Mouse (Mus musculus) heart, embryonic 11.5 days (tissue): Measurements from ENCODE around the gene Lgi4. TPM values are rescaled to one million over a fixed set of nuclear protein-coding genes. Genes with fewer than 3 reads are reported as not detected.
A peak's percentile ranks its signal among the peaks of the same experiment; 100 is the strongest.

Source experiments
- ATAC-seq: fragments of 200-750 bp; cut with Nextera tagmentation; replicated peaks from 2 replicates; pipeline ENCODE4 v1.8.0; 2017; ENCODE audit warnings: moderate library complexity; ENCODE audit not compliant: insufficient number of reproducible peaks, low FRiP score, low TSS enrichment
- H3K27ac ChIP-seq: fragments of 300-500 bp; sonication (generic); 2 replicates; pipeline ENCODE4 v1.5.1; 2014; ENCODE audit warnings: mild to moderate bottlenecking, low read depth, low read length
- H3K27me3 ChIP-seq: fragments of 300-500 bp; sonication (generic); 2 replicates; pipeline ENCODE4 v1.6.1; 2014; ENCODE audit warnings: mild to moderate bottlenecking, low read length, mixed read lengths; ENCODE audit not compliant: control insufficient read depth, insufficient read depth
- H3K36me3 ChIP-seq: fragments of 300-500 bp; sonication (generic); 2 replicates; pipeline ENCODE4 v1.6.1; 2014; ENCODE audit warnings: mild to moderate bottlenecking, low read length, moderate library complexity, mixed read lengths; ENCODE audit not compliant: control insufficient read depth, insufficient read depth
- H3K4me1 ChIP-seq: fragments of 300-500 bp; sonication (generic); 2 replicates; pipeline ENCODE4 v1.6.1; 2014; ENCODE audit warnings: low read length; ENCODE audit not compliant: control insufficient read depth, insufficient read depth
- H3K4me2 ChIP-seq: fragments of 300-500 bp; sonication (generic); 2 replicates; pipeline ENCODE4 v1.6.1; 2014; ENCODE audit warnings: mild to moderate bottlenecking, moderate library complexity
- H3K4me3 ChIP-seq: fragments of 300-500 bp; sonication (generic); 2 replicates; pipeline ENCODE4 v1.5.1; 2014; ENCODE audit warnings: low read depth, low read length
- H3K9ac ChIP-seq: fragments of 300-500 bp; sonication (generic); 2 replicates; pipeline ENCODE4 v1.6.1; 2014; ENCODE audit warnings: mild to moderate bottlenecking, low read depth, low read length, moderate library complexity
- H3K9me3 ChIP-seq: fragments of 300-500 bp; sonication (generic); replicated peaks from 2 replicates; pipeline ENCODE4 v1.6.1; 2016; ENCODE audit warnings: low read length; ENCODE audit not compliant: control insufficient read depth
- WGBS: fragments of 180-500 bp; shearing (Covaris S2); extraction: QIAGEN DNeasy Blood & Tissue Kit; methylation state at CpG from one replicate; pipeline ENCODE4 v1.1.7; 2014; ENCODE audit not compliant: insufficient replicate concordance; 5-methylcytosine and 5-hydroxymethylcytosine counted together
- polyA plus RNA-seq: library from polyadenylated mRNA; unstranded; fragments of >200 nt; fragmentation: Nextera tagmentation; extraction: Ambion mirVana; gene quantifications from 2 replicates; pipeline ENCODE4 v1.2.1, GENCODE M21; 2014

Gene Lgi4
- polyA plus RNA-seq, 1 experiment from 2014 or later, result 0.34 TPM

DNA sequence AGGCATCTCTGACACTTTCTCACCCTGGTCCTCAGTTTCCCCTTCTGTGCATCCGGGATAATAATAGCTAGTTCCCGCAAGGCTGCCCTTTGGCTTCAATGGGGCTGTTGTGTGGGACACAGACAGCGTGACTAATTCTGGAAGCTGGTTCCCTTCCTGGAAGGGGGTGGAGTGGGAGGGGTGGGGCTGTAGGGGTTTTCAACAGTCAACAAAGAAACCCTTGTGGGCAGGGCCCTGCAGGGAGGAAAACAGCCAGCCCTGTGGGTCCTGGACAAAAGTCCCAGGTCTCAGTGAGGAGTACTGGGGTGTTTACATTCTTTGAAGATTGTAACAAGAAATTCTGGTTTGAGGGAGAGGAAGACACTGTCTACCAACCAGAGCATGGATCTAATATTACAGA lies 26.0 kb downstream of the Lgi4 start:
- Histone ChIP-seq H3K4me3 (no peak overlapping the region), H3K9me3 (no peaks in the 10 kb centered on the region), H3K4me1 (no peaks in the 10 kb centered on the region), H3K9ac (no peak overlapping the region), H3K27ac (0 out of 2 replicates have a peak overlapping the region, but pooled peaks have one; percentile 15), H3K27me3 (no peaks in the 10 kb centered on the region), H3K4me2 (no peak overlapping the region), H3K36me3 (no peaks in the 10 kb centered on the region)
- no peak for ATAC-seq
- WGBS, result 55% methylated on average over 3 of the region's 3 CpGs

DNA sequence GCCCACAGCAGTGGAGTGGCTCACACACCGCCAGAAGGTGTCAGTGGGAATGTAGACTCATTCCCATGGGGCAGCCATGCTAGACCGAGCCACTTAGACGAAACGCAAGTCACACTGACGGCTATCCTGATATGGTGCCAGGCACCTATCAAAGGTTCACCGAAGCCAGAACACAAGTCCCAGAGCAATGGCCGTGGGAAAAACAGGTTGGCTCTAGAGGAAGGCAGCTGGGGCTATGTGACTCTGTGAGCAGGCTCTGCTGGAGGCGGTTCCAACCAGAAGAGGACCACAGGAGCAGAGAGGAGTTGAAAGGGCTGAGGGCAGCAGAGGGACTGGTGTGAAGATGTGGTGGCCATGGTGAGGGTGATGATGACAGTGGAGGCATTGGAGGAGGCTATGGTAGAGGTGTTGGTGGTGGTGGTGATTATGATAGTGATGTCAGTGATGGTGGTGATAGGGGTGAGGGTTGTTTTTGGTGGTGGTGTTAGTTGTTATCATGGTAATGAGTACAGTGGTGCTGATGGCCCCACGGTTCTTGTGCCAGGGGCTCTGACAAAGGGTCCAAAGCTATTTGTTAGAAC lies 27.1 kb downstream of the Lgi4 start:
- no peak for ATAC-seq
- no peak overlapping the region for H3K4me2 ChIP-seq
- no peaks in the 10 kb centered on the region for H3K27me3 ChIP-seq
- H3K27ac ChIP-seq, result no peak overlapping the region
- no peak overlapping the region for H3K9ac ChIP-seq
- H3K4me1 ChIP-seq, result no peaks in the 10 kb centered on the region
- H3K9me3 ChIP-seq, result no peaks in the 10 kb centered on the region
- 80% methylated on average over 9 of the region's 9 CpGs for WGBS
- H3K4me3 ChIP-seq, result no peak overlapping the region
- no peaks in the 10 kb centered on the region for H3K36me3 ChIP-seq

- H3K27ac ChIP-seq, result no peak overlapping the region
- WGBS, result 47% methylated on average over 2 of the region's 2 CpGs
Observed at GRCm38 (mm10) chr7:31087262-31087661, 28.1 kb downstream of the Lgi4 start.

DNA sequence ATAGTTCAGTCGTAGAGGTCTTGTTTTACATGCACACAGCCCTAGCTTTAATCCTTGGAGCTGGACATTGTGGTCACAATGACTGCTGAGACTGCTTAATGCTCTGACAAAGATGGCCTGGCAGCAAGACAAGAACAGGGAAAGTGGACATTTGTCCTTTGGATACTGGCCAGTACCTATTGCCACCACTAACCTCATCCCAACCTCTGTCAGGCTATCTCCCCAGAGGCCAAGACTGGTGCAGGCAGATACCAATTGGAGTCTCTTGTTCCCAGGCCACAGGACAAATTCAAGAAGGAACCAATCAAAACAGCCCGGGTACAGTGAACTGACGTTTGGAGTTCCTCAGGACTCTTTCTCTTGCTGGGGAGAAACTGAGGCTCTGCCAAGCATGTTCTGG lies 29.1 kb downstream of the Lgi4 start:
- no peaks in the 10 kb centered on the region for H3K27me3 ChIP-seq
- no peak overlapping the region for H3K4me3 ChIP-seq
- H3K36me3 ChIP-seq, result no peaks in the 10 kb centered on the region
- no peak overlapping the region for H3K27ac ChIP-seq
- H3K9me3 ChIP-seq, result no peaks in the 10 kb centered on the region
- H3K4me2 ChIP-seq, result no peak overlapping the region
- 56% methylated on average over 3 of the region's 3 CpGs for WGBS
- no peak for ATAC-seq
- no peaks in the 10 kb centered on the region for H3K4me1 ChIP-seq
- no peak overlapping the region for H3K9ac ChIP-seq

More at GRCm38 (mm10) chr7:31087262-31087661, 28.1 kb downstream of the Lgi4 start:
- no peaks in the 10 kb centered on the region for H3K9me3 ChIP-seq
- no peak overlapping the region for H3K4me3 ChIP-seq
- H3K4me1 ChIP-seq, result no peaks in the 10 kb centered on the region
- H3K9ac ChIP-seq, result no peak overlapping the region
- no peaks in the 10 kb centered on the region for H3K27me3 ChIP-seq
- H3K36me3 ChIP-seq, result no peaks in the 10 kb centered on the region
- ATAC-seq, result no peak
- H3K4me2 ChIP-seq, result no peak overlapping the region

GRCm38 (mm10) chr7:31089721-31090120 lies 30.6 kb downstream of the Lgi4 start:
- ATAC-seq, result no peak
- Histone ChIP-seq H3K4me3 (no peak overlapping the region), H3K4me2 (no peak overlapping the region), H3K27ac (no peak overlapping the region), H3K9ac (no peak overlapping the region), H3K36me3 (no peaks in the 10 kb centered on the region), H3K27me3 (no peaks in the 10 kb centered on the region; the same call in 1 of the 2 replicates), H3K9me3 (no peaks in the 10 kb centered on the region), H3K4me1 (no peaks in the 10 kb centered on the region)
- 70% methylated on average over 2 of the region's 2 CpGs for WGBS

DNA sequence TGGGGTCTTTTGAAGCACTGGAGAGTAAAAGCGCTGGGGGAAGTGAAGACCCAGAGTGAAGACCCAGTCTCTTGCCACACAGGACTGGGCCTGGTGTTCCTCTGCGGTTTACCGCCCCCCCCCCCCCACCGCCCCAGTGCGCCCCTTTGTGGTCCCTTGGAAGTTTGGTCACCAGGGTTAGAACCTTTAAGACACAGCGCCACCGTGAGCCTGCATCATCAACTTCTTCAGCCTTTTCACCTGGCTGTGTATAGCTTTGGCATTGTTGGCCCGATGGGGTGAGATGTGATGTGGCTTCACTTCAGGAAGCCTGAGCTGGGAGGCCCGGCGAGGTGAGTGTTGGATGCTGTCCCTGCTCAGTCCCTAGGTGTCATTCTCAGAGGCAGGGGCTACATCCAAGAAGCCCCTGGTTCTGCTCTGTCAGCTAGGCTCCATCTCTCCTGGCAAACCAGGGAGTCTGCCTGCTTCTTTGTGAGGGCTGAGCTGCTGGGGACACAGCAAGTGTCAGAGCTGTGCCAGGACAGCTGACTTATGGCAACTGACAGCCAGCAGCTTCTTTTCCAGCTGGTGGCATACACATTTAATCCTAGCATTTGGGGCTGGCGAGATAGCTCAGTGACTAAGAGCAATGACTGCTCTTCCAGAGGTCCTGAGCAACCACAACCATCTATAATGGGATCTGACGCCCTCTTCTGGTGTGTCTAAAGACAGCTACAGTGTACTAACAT lies 35.8 kb downstream of the Lgi4 start:
- no peak overlapping the region for H3K4me3 ChIP-seq
- H3K9ac ChIP-seq, result no peak overlapping the region
- no peaks in the 10 kb centered on the region for H3K36me3 ChIP-seq
- H3K27ac ChIP-seq, result no peak overlapping the region
- H3K4me1 ChIP-seq, result no peaks in the 10 kb centered on the region
- ATAC-seq, result no peak
- WGBS, result 28% methylated on average over 12 of the region's 12 CpGs
- no peaks in the 10 kb centered on the region for H3K9me3 ChIP-seq
- no peak overlapping the region for H3K4me2 ChIP-seq
- no peaks in the 10 kb centered on the region; the same call in 1 of the 2 replicates for H3K27me3 ChIP-seq

GRCm38 (mm10) chr7:31096892-31097564 lies 37.9 kb downstream of the Lgi4 start:
- Histone ChIP-seq H3K36me3 (no peaks in the 10 kb centered on the region), H3K27ac (no peak overlapping the region), H3K27me3 (no peaks in the 10 kb centered on the region; the same call in 1 of the 2 replicates), H3K4me1 (no peaks in the 10 kb centered on the region), H3K9ac (no peak overlapping the region), H3K4me2 (no peak overlapping the region), H3K4me3 (no peak overlapping the region), H3K9me3 (no peaks in the 10 kb centered on the region)
- ATAC-seq, result no peak
- WGBS, result 70% methylated on average over 9 of the region's 9 CpGs

DNA sequence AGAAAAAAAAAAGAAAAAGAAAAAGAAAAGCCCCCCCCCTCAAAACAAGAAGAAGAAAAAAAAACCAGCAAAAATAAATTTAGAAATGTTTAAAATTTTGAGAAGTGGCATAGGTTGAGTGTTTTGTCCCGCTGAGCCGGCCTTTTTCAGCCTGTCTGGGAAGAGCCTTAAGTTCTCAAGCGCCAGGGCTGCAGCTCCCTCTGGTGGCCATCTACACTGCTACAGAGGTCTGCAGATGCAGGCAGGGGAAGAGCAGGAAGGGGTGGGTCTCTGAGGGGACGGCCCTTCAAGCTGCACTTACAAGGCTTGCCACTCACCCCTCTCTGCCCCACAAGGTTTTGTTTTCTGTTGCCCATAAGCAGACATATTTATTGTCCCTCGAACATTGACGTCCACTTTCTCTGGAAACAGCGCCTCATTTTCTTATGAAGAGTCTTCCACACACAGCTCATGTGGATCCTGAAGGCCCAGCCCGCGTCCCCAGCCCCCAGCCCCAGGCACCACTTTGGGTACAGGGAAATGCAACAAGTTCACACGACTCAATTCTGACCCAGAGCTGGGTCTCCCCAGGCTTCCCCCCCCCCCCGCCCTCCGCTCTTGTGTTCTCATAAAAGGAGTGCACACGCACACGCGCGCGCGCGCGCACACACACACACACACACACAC lies 38.6 kb downstream of the Lgi4 start:
- ATAC-seq, result peak; percentile 83; the same call in 1 of the 2 replicates
- Histone ChIP-seq H3K9ac (0 out of 2 replicates have a peak overlapping the region, but pooled peaks have one; percentile 12), H3K27ac (no peak overlapping the region), H3K36me3 (no peaks in the 10 kb centered on the region), H3K9me3 (no peaks in the 10 kb centered on the region), H3K4me3 (peak overlapping the region; percentile 18; the same call in 1 of the 2 replicates), H3K27me3 (peaks cover 1% of the 10 kb centered on the region; the same call in 1 of the 2 replicates), H3K4me1 (no peaks in the 10 kb centered on the region), H3K4me2 (peak overlapping the region; percentile 54)
- WGBS, result 35% methylated on average over 20 of the region's 20 CpGs
